Mouse (Mus musculus) testis, adult 2 months (tissue): ENCODE data around the gene Stard7. TPM values are rescaled to one million over a fixed set of nuclear protein-coding genes. Genes with fewer than 3 reads are reported as not detected.
A peak's percentile ranks its signal among the peaks of the same experiment; 100 is the strongest.

Source experiments
- H3K27ac ChIP-seq: fragments of 200-500 bp; 2 replicates; pipeline ENCODE4 v1.5.1; 2012; ENCODE audit warnings: low read depth, low read length; ENCODE audit not compliant: control insufficient read depth, insufficient read depth
- H3K27me3 ChIP-seq: fragments of 200-500 bp; 2 replicates; pipeline ENCODE4 v1.6.1; 2012; ENCODE audit warnings: mild to moderate bottlenecking, low read length, moderate library complexity; ENCODE audit not compliant: control insufficient read depth, insufficient read depth
- H3K36me3 ChIP-seq: fragments of 200-500 bp; 2 replicates; pipeline ENCODE4 v1.6.1; 2012; ENCODE audit warnings: mild to moderate bottlenecking, low read length; ENCODE audit not compliant: control insufficient read depth, insufficient read depth
- H3K4me1 ChIP-seq: fragments of 200-500 bp; 2 replicates; pipeline ENCODE4 v1.6.1; 2012; ENCODE audit warnings: low read length; ENCODE audit not compliant: control insufficient read depth, insufficient read depth
- H3K4me3 ChIP-seq: fragments of 200-500 bp; 2 replicates; pipeline ENCODE4 v1.5.1; 2012; ENCODE audit warnings: low read depth, mild to moderate bottlenecking, low read length, moderate library complexity, mixed read lengths; ENCODE audit not compliant: control insufficient read depth
- CTCF ChIP-seq: fragments of 200-500 bp; IDR thresholded peaks from 2 replicates; pipeline ENCODE4 v1.5.1; 2012; ENCODE audit warnings: low read depth, mild to moderate bottlenecking, inconsistent platforms, low read length, moderate library complexity; ENCODE audit not compliant: control insufficient read depth, insufficient read depth, insufficient replicate concordance
- POLR2A ChIP-seq: fragments of 200-500 bp; IDR thresholded peaks from 2 replicates; pipeline ENCODE4 v1.6.1; 2012; ENCODE audit warnings: low read depth, mild to moderate bottlenecking, inconsistent platforms, low read length, moderate library complexity; ENCODE audit not compliant: control insufficient read depth
- polyA plus RNA-seq: library from polyadenylated mRNA; depleted of rRNA; stranded (reverse); fragments of >200 nt; gene quantifications from 2 replicates; pipeline ENCODE4 v1.2.3, GENCODE M21; 2012; rRNA removed

Stard7 gene
- polyA plus RNA-seq, 1 experiment, result 18.3 TPM

- peaks cover 12% of the 10 kb centered on the region for H3K4me1 ChIP-seq
- TF ChIP-seq POLR2A (no peak), CTCF (no peak)
- H3K36me3 ChIP-seq, result no peaks in the 10 kb centered on the region
- no peaks in the 10 kb centered on the region for H3K27me3 ChIP-seq
- H3K27ac ChIP-seq, result no peak overlapping the region
- no peak overlapping the region for H3K4me3 ChIP-seq
Observed at GRCm38 (mm10) chr2:127339262-127339661, 69.2 kb downstream of the Stard7 start.

GRCm38 (mm10) chr2:127341159-127341558 lies 71.1 kb downstream of the Stard7 start:
- no peak overlapping the region for H3K27ac ChIP-seq
- H3K4me1 ChIP-seq, result peaks cover 5% of the 10 kb centered on the region
- TF ChIP-seq CTCF (peak; percentile 63; the same call in 1 of the 2 replicates), POLR2A (no peak)
- H3K36me3 ChIP-seq, result no peaks in the 10 kb centered on the region
- H3K27me3 ChIP-seq, result no peaks in the 10 kb centered on the region
- H3K4me3 ChIP-seq, result no peak overlapping the region

- no peak overlapping the region for H3K27ac ChIP-seq
- no peaks in the 10 kb centered on the region for H3K4me1 ChIP-seq
- no peak overlapping the region for H3K4me3 ChIP-seq
- H3K36me3 ChIP-seq, result no peaks in the 10 kb centered on the region
- TF ChIP-seq CTCF (no peak), POLR2A (no peak)
- H3K27me3 ChIP-seq, result no peaks in the 10 kb centered on the region
Observed at GRCm38 (mm10) chr2:127346334-127346733, 76.3 kb downstream of the Stard7 start.

GRCm38 (mm10) chr2:127347147-127347985 lies 77.3 kb downstream of the Stard7 start:
- TF ChIP-seq CTCF (no peak), POLR2A (no peak)
- H3K36me3 ChIP-seq, result no peaks in the 10 kb centered on the region
- no peak overlapping the region for H3K27ac ChIP-seq
- no peaks in the 10 kb centered on the region for H3K4me1 ChIP-seq
- H3K27me3 ChIP-seq, result no peaks in the 10 kb centered on the region
- no peak overlapping the region for H3K4me3 ChIP-seq

Other genes with a start within 250 kb of the Stard7 start
- 4.2 and 6.5 TPM in 2 replicates for gene Blvra, start 199.6 kb upstream of the Stard7 start, polyA plus RNA-seq
- gene Ncaph, start 136.3 kb upstream of the Stard7 start, polyA plus RNA-seq, result 6.0 and 6.1 TPM in 2 replicates
- gene Itpripl1, start 126.8 kb upstream of the Stard7 start, polyA plus RNA-seq, result 42.2 and 44.2 TPM in 2 replicates
- 6.4 and 8.1 TPM in 2 replicates for gene 1810024B03Rik, start 61.9 kb upstream of the Stard7 start, polyA plus RNA-seq
- gene Snrnp200, start 61.8 kb upstream of the Stard7 start, polyA plus RNA-seq, result 45.6 and 45.7 TPM in 2 replicates
- 24.7 and 28.7 TPM in 2 replicates for gene Ciao1, start 22.4 kb upstream of the Stard7 start, polyA plus RNA-seq
- 54.2 and 64.2 TPM in 2 replicates for gene Tmem127, start 22.3 kb upstream of the Stard7 start, polyA plus RNA-seq
- gene Dusp2, start 65.9 kb downstream of the Stard7 start, polyA plus RNA-seq, result 6.7 and 9.6 TPM in 2 replicates
- gene Astl, start 68.4 kb downstream of the Stard7 start, polyA plus RNA-seq, result not detected in 2 replicates
- gene Adra2b, start 93.0 kb downstream of the Stard7 start, polyA plus RNA-seq, result 0.16 and 0.17 TPM in 2 replicates
- gene Gpat2, start 155.0 kb downstream of the Stard7 start, polyA plus RNA-seq, result 53.2 and 63.0 TPM in 2 replicates
- gene Fahd2a, start 174.3 kb downstream of the Stard7 start, polyA plus RNA-seq, result 26.7 and 27.1 TPM in 2 replicates